Mouse (Mus musculus): ENCODE measurements around the gene Il20rb.
A peak's percentile ranks its signal among the peaks of the same experiment; 100 is the strongest.

DNA sequence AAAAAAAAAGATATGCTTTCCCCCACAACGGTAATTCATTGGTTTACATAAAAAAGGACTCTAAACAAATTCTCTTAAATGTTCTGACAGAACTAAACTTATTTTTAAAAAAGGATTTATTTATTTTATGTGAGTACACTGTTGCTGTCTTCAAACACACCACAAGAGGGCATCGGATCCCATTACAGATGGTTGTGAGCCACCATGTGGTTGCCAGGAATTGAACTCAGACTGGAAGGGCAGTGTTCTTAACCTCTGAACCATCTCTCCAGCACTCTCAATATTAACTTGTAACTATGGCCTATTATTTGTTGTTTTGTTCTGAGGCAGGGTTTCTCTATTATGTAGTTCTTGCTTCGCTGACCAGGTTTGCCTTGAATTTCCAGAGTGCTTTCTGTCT is 33.4 kb upstream of the Il20rb start:
- TF ChIP-seq EP300 (optimal IDR thresholded peaks at IDR 0.05) (no peak), CTCF (IDR thresholded peaks at IDR 0.05; ENCODE audit: low read depth) (peak; percentile 57)
